Mouse (Mus musculus) hindbrain, embryonic 16.5 days (tissue): ENCODE results near the gene Ezr. TPM values are rescaled to one million over a fixed set of nuclear protein-coding genes. Genes with fewer than 3 reads are reported as not detected.

Source experiments
- ATAC-seq: fragments of 200-750 bp; cut with Nextera tagmentation; 2 replicates; pipeline ENCODE4 v1.8.0; 2017; ENCODE audit warnings: moderate TSS enrichment, moderate library complexity
- H3K27ac ChIP-seq: fragments of 300-500 bp; sonication (generic); 2 replicates; pipeline ENCODE4 v1.5.1; 2014; ENCODE audit warnings: low read depth, mild to moderate bottlenecking, control low read depth, low read length, moderate library complexity
- H3K27me3 ChIP-seq: fragments of 300-500 bp; sonication (generic); replicated peaks from 2 replicates; pipeline ENCODE4 v1.6.1; 2014; ENCODE audit warnings: low read length; ENCODE audit not compliant: control insufficient read depth, insufficient read depth
- H3K36me3 ChIP-seq: fragments of 300-500 bp; sonication (generic); 2 replicates; pipeline ENCODE4 v1.6.1; 2014; ENCODE audit warnings: mild to moderate bottlenecking, low read length, moderate library complexity, mixed read lengths; ENCODE audit not compliant: control insufficient read depth, insufficient read depth
- H3K4me1 ChIP-seq: fragments of 300-500 bp; sonication (generic); 2 replicates; pipeline ENCODE4 v1.6.1; 2014; ENCODE audit warnings: low read depth, low read length; ENCODE audit not compliant: control insufficient read depth, insufficient read depth
- H3K4me2 ChIP-seq: fragments of 300-500 bp; sonication (generic); 2 replicates; pipeline ENCODE4 v1.6.1; 2014; ENCODE audit warnings: mild to moderate bottlenecking, low read length, control low read depth, moderate library complexity
- H3K4me3 ChIP-seq: fragments of 300-500 bp; sonication (generic); 2 replicates; pipeline ENCODE4 v1.5.1; 2014; ENCODE audit warnings: mild to moderate bottlenecking, low read length, control low read depth, moderate library complexity
- H3K9ac ChIP-seq: fragments of 300-500 bp; sonication (generic); 2 replicates; pipeline ENCODE4 v1.6.1; 2014; ENCODE audit warnings: low read depth, mild to moderate bottlenecking, control low read depth, low read length, moderate library complexity
- H3K9me3 ChIP-seq: fragments of 300-500 bp; sonication (generic); 2 replicates; pipeline ENCODE4 v1.6.1; 2014; ENCODE audit warnings: mild to moderate bottlenecking, low read length, moderate library complexity; ENCODE audit not compliant: control insufficient read depth
- WGBS: fragments of 180-500 bp; shearing (Covaris S2); extraction: QIAGEN DNeasy Blood & Tissue Kit; methylation state at CpG from one replicate; pipeline ENCODE4 v1.1.7; 2014; 5-methylcytosine and 5-hydroxymethylcytosine counted together
- polyA plus RNA-seq: library from polyadenylated mRNA; unstranded; fragments of >200 nt; fragmentation: Nextera tagmentation; extraction: Ambion mirVana; gene quantifications from 2 replicates; pipeline ENCODE4 v1.2.1, GENCODE M21; 2015

Ezr gene
- polyA plus RNA-seq, 1 experiment from 2014 or later = 69.9 TPM

DNA sequence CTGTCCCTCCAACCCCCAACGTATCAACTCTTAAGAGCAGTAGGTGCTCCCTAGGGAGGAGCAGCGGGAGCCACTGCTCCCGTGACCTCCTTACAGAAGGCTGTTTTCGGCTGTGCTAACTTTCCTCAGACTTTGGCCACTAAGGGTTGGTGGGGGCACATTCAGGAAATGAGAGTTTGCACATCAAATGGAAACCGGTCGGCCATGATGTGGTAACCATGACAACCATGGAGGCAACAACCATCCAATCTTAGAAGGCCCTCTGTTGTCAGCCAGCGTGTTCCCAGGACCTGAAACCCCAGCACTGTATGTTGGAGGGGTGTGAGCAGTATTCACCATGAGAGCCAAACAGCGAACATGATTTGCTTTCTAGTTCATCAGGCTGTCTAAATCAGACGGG is 7.4 kb downstream of the Ezr start:
- H3K9ac ChIP-seq = no peak overlapping the region
- H3K36me3 ChIP-seq = no peaks in the 10 kb centered on the region
- WGBS = 58% methylated on average over 9 of the region's 9 CpGs
- no peak for ATAC-seq
- peaks cover 10% of the 10 kb centered on the region for H3K4me1 ChIP-seq
- no peak overlapping the region for H3K27ac ChIP-seq
- H3K4me2 ChIP-seq = no peak overlapping the region
- H3K27me3 ChIP-seq = no peaks in the 10 kb centered on the region
- no peak overlapping the region for H3K4me3 ChIP-seq
- no peaks in the 10 kb centered on the region for H3K9me3 ChIP-seq

DNA sequence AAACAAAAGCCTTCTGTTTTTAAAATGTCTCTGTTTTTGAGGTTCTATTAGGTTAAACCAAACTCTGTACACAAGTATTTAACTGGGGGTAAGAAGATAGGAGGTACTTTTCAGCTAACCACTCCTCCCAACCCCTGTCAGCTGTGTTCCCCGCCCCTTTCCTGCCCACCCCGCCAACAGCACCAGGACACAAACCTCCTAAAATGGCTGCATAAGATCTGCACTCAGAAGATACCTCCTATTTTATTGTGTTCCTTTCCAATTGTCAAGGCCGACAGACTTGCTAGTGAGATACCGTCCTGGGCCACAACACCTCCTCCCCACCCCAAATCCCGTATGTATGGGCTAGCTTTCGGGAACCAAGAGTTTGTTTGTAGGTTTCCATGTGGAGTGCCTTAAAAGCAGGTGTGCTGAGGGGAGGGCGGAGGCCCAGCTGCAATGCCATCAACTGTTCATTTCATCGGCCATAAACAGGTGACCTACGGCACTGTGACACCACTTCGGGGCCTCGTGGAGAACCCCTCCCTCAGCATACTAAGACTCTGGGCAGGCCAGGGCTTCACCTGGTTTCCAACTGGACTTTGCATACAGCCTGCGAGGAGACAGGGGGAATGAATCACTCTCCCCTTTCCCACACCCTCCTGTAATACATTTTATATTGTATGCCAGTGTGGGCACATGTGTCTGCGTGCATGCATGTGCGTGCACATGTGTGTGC is 9.2 kb downstream of the Ezr start:
- no peak overlapping the region for H3K27ac ChIP-seq
- WGBS = 89% methylated on average over 14 of the region's 14 CpGs
- H3K4me1 ChIP-seq = peaks cover 8% of the 10 kb centered on the region; the same call in 1 of the 2 replicates
- H3K36me3 ChIP-seq = no peaks in the 10 kb centered on the region
- no peak overlapping the region for H3K4me3 ChIP-seq
- ATAC-seq = no peak
- H3K4me2 ChIP-seq = no peak overlapping the region
- H3K27me3 ChIP-seq = no peaks in the 10 kb centered on the region
- no peak overlapping the region for H3K9ac ChIP-seq
- no peaks in the 10 kb centered on the region for H3K9me3 ChIP-seq

DNA sequence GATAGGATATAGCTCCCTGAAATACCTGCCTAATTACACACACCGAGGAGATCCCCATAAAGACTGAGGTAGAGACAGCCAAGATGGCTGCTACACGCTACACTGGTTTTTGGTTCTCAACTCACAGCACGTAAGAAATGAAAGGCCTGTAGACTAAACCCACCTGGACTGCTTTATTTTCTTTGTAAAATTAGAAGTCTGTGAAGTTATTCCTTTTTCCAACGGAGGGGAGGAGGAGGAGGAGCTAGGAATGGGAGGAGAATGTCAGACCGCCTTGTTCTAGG is 10.2 kb downstream of the Ezr start:
- WGBS = 80% methylated on average over 5 of the region's 5 CpGs

DNA sequence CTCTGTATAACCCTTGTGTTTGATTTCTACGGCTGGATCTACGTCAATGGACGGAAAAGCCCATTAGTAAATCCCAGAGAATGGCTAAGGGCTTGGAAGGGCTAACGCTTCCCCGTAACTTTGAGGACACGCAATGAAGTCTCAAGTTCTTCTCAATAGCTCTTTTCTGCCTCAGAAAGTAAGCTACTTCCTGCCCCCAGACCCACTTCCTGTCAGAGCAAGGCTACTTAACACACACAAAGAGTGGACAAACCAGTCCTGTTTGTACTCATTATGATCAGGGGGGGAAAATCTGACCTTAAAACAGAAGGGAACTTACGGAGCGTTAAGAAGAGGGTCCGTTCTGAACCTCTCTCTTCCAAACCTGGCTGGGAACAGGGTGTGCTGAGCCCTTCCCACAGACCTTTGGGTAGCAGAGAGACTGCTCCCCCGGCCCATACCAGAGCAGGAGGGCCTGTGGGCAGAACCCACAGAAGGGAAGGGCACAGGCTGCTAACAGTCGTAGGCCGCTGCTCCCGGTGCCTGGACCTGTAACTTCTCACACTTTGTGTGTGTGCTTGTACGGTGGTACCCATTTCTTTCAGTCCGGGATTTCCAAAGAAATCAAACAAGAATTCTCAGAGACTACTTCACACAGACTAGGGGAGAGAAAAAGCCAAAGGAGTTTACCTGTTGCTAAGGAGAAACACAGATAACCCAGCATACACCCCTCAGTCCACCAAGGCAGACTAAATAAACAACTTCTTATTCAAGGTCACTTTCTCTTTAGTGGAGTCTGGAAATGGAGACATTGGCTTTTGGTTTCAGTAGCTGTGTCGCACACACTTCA is 10.7 kb downstream of the Ezr start:
- Histone ChIP-seq H3K4me3 (no peak overlapping the region), H3K27me3 (no peaks in the 10 kb centered on the region), H3K27ac (no peak overlapping the region), H3K9ac (no peak overlapping the region), H3K9me3 (no peaks in the 10 kb centered on the region), H3K36me3 (no peaks in the 10 kb centered on the region), H3K4me1 (peaks cover 7% of the 10 kb centered on the region; the same call in 1 of the 2 replicates), H3K4me2 (no peak overlapping the region)
- WGBS = 87% methylated on average over 16 of the region's 16 CpGs
- no peak for ATAC-seq

More for the DNA sequence above, 10.2 kb downstream of the Ezr start:
- Histone ChIP-seq H3K4me2 (no peak overlapping the region), H3K9ac (no peak overlapping the region), H3K4me3 (no peak overlapping the region), H3K9me3 (no peaks in the 10 kb centered on the region), H3K27me3 (no peaks in the 10 kb centered on the region), H3K36me3 (no peaks in the 10 kb centered on the region), H3K27ac (no peak overlapping the region), H3K4me1 (peaks cover 7% of the 10 kb centered on the region; the same call in 1 of the 2 replicates)
- no peak for ATAC-seq

DNA sequence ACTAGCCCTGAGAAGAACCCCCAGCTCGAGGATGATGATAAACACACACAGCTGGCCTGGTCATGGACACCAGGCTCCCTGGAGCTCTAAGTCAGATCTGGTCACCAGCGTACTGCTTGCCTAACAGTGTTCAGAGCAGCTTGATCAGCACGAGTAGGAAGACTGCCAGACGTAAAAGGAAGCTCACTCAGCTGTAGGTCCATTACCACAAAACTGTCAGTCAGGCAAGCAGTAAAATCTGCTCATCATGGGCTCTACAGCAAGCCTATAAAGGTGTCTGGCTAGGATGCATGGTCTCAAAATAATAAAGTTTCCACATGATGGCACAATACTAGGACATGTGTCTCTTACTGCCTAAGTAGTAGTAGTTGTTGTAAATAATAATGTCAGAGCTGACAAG is 13.0 kb downstream of the Ezr start:
- 43% methylated on average over 4 of the region's 4 CpGs for WGBS
- Histone ChIP-seq H3K9me3 (no peaks in the 10 kb centered on the region), H3K9ac (no peak overlapping the region), H3K27ac (no peak overlapping the region), H3K27me3 (no peaks in the 10 kb centered on the region), H3K4me3 (no peak overlapping the region), H3K4me1 (peaks cover 7% of the 10 kb centered on the region; the same call in 1 of the 2 replicates), H3K4me2 (no peak overlapping the region), H3K36me3 (no peaks in the 10 kb centered on the region)
- ATAC-seq = no peak

DNA sequence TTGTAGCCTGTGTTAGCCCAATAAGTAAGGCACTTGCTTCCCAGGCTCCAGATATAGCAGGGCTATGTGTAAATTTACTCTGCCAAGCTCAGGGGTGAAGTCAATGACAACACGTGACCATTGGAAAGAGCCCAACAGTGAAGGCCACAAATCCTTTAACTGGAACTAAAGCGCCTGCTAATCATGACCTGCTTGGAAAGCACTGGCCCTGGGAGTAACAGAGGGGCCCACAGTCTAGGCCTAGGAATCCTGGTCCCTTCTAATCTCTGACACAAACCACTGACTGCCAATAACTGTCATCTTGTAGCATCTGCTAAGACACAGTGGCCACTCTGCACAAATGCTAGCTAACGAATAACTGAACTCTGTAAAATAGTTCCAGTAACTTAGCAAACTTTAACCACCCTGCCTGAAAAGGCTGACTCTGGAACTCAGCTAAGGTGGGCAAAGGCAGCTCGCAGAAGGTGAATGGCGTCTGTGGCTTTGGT is 14.2 kb downstream of the Ezr start:
- Histone ChIP-seq H3K4me1 (peaks cover 7% of the 10 kb centered on the region), H3K9ac (no peak overlapping the region), H3K4me2 (no peak overlapping the region), H3K9me3 (no peaks in the 10 kb centered on the region), H3K27me3 (no peaks in the 10 kb centered on the region), H3K36me3 (no peaks in the 10 kb centered on the region), H3K4me3 (no peak overlapping the region), H3K27ac (no peak overlapping the region)
- ATAC-seq = no peak
- WGBS = 89% methylated on average over 5 of the region's 5 CpGs

DNA sequence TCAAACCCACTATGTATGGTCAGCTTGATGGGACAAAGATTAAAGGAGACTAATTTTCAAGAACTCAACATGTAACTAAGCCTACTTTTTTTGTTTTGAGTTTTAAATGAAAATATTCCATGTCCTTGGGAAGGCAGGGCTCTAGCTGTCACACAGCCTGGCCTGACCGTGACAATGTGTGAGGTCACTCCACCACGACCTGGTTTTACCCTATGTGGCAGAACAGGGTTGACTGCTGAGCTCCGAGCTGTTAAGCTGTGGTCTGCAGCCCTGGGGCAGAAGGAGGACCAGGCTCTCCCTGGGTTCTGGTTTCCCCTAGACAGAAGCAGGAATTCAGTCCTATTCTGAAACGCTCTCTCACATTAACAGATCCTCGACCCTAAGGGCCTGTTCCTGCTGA is 14.8 kb downstream of the Ezr start:
- WGBS = 62% methylated on average over 5 of the region's 5 CpGs
- ATAC-seq = no peak
- peaks cover 7% of the 10 kb centered on the region for H3K4me1 ChIP-seq

DNA sequence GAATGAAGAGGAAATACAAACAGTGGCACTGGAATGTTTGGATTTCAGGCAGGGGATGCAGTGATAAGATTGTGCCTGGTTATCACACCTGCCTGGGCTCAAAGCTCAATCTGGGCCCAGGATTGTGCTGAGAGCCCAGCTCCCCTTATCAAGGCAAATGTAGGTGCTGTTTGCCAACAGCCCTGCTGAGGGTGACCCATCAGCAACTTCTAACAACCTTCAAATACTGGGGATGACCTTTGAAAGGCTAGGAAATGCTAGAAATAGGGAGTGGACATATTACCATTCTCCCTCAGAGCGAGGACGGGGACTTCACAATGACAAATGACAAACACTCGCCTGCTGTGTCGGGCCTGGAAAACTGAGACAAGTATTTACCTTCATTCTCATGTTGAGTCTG is 15.8 kb downstream of the Ezr start:
- Histone ChIP-seq H3K27me3 (no peaks in the 10 kb centered on the region), H3K4me2 (no peak overlapping the region), H3K9me3 (no peaks in the 10 kb centered on the region), H3K27ac (no peak overlapping the region), H3K4me1 (peaks cover 7% of the 10 kb centered on the region), H3K9ac (no peak overlapping the region), H3K36me3 (no peaks in the 10 kb centered on the region), H3K4me3 (no peak overlapping the region)
- ATAC-seq = no peak
- WGBS = 68% methylated on average over 4 of the region's 4 CpGs

More for the DNA sequence above, 14.8 kb downstream of the Ezr start:
- Histone ChIP-seq H3K27me3 (no peaks in the 10 kb centered on the region), H3K9me3 (no peaks in the 10 kb centered on the region), H3K9ac (no peak overlapping the region), H3K36me3 (no peaks in the 10 kb centered on the region), H3K27ac (no peak overlapping the region), H3K4me2 (no peak overlapping the region), H3K4me3 (no peak overlapping the region)

DNA sequence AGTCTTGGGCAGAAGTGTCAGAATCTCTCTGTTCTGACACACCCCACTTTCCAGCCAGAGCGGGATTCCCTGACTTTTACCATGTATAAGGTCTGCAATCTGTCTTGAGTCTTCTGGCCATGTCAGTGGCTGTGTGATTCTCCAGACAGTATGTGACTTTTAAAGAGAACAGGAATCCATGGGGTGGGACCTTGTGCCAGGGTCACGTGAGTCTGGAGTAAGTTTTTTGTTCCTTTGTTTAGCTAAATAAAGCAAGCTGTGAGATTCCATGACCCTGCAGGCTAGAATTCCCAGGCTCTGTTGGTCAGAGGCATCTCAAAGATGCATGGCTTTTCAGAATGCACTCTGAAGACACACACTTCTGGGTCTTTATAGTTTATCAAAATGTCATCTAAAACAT is 16.7 kb downstream of the Ezr start:
- Histone ChIP-seq H3K4me1 (peaks cover 7% of the 10 kb centered on the region), H3K36me3 (no peaks in the 10 kb centered on the region), H3K27ac (no peak overlapping the region), H3K4me2 (no peak overlapping the region), H3K27me3 (no peaks in the 10 kb centered on the region), H3K4me3 (no peak overlapping the region), H3K9ac (no peak overlapping the region), H3K9me3 (no peaks in the 10 kb centered on the region)
- 28% methylated on average over 2 of the region's 2 CpGs for WGBS
- no peak for ATAC-seq
